Mouse (Mus musculus) NIH3T3 (cell line): Measurements from ENCODE around the gene 9130230L23Rik.
A peak's percentile ranks its signal among the peaks of the same experiment; 100 is the strongest.

Experiments
- DNase-seq: peaks from one replicate; pipeline ENCODE4 v3.0.0-alpha.2; 2012; ENCODE audit warnings: low read depth

Gene 9130230L23Rik

GRCm38 (mm10) chr5:66004134-66004925, at the start of gene 9130230L23Rik:
TSS of gene 9130230L23Rik (minus strand) at chr5:66004285.
- DNase-seq, result no peak

- DNase-seq, result no peak
Measured at GRCm38 (mm10) chr5:66052777-66053548, 48.9 kb upstream of the 9130230L23Rik start.

DNA sequence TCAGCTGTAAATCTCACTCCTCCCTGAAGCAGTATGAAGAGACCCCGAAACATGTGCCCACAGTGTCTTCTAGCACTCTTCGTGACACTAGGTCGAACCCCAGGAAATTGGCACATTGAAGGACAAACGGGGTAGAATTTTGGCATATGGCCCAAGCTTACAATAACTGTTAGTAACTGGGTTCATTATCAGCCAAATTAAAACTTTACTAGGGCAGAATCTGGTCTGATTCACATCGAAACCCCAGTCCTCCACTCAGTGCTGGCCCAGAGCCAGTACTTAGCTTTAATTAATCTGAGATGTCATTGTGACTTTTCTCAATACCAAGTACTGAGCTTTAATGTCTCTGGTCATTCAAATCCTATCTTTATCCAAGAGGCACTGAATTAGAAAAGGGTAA, 46.8 kb upstream of the 9130230L23Rik start:
- DNase-seq, result no peak

- DNase-seq, result peak; percentile 53
Measured at GRCm38 (mm10) chr5:66046356-66046755, 42.3 kb upstream of the 9130230L23Rik start.

- no peak for DNase-seq
Measured at GRCm38 (mm10) chr5:66043897-66044296, 39.8 kb upstream of the 9130230L23Rik start.

DNA sequence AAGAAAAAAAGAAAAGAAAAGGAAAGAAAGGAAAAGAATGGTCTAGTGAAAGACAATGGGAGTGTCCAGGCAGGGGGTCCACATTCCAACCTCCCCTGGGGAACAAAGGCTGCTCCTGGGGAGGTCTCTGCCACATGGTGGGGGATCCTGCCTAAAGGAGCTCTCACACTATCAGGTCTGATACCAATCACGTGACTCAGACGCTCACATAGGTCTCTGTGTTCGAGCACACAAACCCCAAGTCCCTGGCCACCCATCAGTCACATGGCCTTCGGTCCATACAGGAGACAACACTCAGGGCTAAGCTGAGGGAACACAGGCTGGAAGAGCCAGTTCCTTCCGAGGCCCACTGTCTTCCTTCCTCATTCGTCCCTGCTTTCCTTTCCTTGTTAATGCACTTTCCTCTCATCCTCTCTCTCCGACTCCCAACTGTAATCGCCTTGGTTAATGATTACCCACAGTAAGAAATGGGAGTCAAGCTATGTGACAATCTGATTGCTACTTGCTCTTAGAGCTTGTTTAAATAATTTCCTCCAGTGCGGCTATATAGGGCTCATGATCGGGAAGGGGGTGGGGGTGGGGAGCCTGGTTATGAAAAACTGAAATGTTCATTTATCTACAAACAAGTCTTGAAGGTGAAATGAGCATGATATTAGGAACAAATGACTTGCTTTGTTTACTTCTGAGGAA, 38.7 kb upstream of the 9130230L23Rik start:
- DNase-seq, result no peak

- no peak for DNase-seq
Measured at GRCm38 (mm10) chr5:66040744-66041279, 36.7 kb upstream of the 9130230L23Rik start.

GRCm38 (mm10) chr5:66039813-66040212, 35.7 kb upstream of the 9130230L23Rik start:
- no peak for DNase-seq

DNA sequence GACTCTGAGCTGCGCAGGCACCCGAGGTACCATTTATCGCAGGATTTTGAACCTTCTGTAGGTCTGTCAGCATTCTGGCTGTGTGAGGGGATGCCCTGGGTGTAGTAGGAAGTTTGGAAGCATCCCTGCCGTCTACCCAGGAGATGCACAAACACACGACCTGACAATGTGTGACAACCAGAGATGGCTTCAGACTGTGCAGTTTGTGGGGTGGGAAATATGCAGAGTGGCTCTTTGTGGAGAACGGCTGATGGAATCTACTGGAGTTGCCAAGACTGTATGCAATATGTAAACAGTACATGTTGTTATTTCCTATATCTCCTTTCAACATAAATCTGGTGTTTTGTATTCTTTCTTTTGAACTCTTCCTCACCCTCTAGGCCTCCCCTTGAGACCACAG, 33.0 kb upstream of the 9130230L23Rik start:
- DNase-seq, result no peak

DNA sequence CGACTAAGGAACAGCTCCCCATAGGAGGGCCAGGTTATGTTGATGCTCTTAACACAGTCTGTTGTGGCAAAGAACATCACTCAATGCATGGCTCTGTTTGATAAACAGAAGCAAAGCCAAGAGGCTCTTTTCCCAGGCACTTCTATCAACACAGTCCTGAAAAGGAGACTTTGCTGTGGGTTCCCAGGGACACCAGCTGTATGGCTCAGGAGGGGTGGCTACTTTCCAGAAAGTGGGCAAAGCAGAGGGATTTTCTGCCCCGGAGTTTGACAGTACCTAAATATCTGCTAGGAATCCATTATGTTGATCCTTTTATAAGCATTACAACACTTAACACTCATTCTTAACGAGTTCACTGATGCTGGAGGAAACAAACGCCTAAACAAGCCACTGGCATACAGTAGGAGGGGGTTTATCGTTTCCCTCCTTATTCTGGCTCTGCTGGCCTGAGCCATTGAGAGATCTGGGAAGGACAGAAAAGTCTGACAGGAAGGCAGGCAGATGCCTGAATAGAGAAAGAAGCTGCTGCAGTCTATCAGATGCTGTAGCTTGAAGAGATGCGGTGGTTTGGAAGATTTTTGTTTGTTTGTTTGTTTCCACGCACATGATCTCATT, 32.5 kb upstream of the 9130230L23Rik start:
- no peak for DNase-seq

DNA sequence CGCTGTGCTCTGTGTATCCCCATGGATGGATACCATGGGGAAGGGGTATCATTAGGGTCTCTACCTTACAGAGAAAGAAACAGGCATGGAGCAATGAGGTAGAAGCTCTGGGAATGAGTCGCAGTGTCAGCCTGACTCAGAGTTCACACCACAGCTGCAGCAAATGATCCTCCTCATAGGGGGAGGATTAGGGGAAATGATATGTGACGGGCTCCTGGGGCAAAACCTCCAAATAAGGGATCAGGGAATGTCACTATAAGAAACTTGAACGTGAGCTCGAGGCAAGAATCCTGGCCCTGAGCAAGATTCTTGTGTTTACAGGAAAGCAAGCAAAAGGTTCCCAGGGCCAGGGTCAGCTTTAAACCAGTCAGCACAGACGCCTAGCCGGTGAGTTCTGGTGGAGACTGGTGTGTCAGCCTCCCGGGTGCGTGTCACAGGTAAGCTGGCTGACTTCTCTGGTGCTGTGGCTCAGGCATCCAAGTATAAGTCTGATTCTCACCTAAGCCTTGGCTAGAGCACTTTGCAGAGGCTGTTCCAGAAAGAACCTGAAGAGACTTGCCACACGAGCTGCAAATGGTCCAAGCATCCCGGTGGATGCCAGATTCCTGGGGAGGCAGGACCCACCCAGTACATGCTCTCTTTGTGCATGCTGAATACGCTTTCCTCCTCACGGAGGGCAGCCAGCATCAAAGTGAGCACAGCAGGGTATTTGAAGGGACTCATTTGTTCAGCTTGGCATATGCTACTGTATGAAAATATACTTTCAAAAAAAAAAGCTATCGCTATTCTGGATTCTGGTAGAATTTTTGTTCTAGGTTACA, 30.5 kb upstream of the 9130230L23Rik start:
- peak; percentile 66 for DNase-seq

- no peak for DNase-seq
Measured at GRCm38 (mm10) chr5:66032826-66033225, 28.7 kb upstream of the 9130230L23Rik start.

DNA sequence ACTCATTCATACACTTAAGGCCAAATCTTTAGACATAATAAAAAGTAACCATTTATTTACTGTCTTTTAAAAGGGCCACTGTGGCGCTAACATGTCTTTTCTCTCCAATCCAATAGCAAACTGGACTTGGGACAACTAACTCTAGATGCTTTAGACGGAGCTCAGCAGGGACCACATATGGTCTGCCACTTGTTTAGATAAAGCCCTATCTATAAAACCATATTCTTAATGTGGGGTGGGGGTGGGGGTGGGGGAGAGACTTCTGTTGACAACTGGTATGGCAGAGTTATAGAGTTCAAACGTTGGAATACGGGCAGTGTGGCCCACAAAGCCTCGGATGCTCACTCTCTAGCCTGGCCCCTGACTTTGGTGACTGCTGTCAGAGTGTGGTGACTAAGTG, 27.6 kb upstream of the 9130230L23Rik start:
- DNase-seq, result no peak

- DNase-seq, result no peak
Measured at GRCm38 (mm10) chr5:66028232-66028631, 24.1 kb upstream of the 9130230L23Rik start.

DNA sequence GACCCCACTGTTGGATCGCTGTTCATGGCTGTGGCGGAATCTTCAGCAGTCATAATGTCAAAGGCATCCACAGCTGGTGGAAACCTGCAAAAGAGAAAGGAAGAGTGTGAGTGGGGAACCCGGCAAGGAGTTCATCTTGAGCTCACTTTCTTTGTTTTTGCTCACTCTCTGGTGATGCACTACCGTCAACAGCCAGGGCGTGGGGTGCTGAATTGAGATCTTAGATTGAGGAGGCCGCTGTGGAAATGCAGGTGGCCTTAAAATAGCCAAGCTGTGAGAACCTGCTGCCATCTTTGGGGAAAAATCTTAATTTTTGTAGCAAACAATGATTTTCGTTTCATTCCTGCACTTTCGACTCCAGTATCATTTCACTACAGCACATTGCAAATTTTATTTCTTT, 23.1 kb upstream of the 9130230L23Rik start:
- no peak for DNase-seq

DNA sequence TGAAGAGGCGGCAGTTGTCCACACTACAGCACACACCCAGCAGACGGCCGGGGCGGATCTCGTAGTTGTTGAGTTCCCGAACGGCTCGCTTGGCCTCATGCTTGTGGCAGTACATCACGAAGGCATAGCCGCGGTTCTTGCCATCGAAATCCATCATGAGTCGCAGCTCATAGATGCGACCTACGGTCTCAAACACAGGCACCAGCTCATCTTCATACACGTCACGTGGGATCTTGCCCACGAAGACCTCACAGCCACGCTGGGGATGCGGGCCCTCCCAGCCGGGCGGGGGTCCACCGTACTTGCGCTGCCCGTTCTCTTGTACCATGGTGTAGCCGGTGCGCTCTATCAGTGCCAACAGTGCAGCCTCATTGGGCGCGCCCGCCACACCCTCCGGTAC, 22.7 kb upstream of the 9130230L23Rik start:
- no peak for DNase-seq

DNA sequence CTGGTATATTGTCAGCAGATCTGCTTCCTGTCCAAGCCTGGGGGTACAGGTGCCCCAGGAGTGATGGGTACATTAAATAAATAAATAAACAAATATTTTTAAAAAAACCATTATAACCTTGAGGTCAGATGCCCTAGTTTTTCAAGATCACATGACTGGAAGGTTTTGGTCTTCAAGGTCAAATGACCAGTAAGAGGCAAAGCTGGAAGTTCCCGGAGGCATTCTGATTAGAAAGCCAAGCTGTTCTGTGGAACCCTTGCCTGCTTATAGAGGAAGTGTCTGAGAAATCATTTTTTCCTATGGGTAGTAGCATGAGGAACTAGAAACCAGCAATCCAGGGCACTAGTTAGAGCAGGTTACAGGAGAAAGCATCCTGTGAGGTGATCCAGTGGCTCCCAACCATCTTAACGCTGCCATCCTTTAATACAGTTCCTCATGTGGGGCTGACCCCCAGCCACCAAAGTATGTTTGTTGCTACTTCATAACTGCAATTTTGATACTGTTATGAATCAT, 11.4 kb upstream of the 9130230L23Rik start:
- no peak for DNase-seq

- no peak for DNase-seq
Measured at GRCm38 (mm10) chr5:66014437-66014836, 10.4 kb upstream of the 9130230L23Rik start.

DNA sequence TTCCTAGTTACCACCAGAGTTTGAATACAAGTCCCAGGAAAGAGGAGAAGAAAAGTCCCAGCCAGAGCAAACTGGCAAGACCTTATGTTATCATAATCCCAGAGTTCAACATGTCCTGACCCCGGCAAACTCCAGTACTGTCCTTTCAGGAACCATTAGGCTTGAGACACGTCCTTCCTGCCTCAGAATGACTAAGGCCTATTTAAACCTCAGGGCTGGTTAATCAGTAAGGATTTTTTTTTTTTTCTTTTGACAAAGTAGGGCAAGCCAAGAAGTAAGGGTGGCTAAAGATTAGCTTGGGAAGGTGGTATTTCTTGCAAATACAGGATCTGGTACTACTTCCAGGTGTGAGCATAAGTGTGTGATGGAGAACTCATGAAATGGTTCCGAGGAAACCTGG, 9.9 kb upstream of the 9130230L23Rik start:
- no peak for DNase-seq

DNA sequence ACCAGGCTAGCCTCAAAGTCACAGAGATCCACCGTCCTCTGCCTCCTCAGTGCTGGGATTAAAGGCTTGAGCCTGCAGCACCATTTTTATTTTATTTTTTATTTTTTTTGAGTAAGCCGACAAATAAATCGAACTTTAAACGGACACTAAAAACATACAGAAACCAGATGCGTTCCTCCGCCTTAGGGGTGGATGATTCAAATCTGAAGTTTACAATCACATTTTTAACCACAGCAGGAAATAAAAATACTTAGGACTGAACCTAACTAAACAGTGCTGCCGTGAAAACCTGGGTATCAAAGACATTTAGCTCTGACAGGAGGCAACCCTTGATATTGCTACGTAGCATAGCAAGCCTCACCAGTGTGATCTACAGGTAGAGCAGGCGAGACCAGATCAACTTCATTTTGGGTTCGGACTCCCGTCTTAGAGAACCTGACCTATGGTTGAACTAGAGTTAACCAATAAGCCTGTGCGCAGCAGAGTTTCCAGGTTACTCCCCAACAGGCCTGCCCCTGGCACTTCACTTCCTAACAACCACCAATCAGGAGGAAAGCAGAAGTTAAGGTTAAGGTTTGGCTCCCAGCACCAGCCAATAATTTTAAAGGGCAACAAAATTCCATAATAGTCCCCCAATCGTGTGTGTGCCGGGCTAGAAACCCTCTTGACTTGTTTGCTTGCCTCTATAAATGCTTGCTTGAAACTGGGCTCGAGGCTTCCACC, 4.3 kb upstream of the 9130230L23Rik start:
- DNase-seq, result no peak
